Mouse (Mus musculus): Measurements from ENCODE around the gene Uqcc1.

DNA sequence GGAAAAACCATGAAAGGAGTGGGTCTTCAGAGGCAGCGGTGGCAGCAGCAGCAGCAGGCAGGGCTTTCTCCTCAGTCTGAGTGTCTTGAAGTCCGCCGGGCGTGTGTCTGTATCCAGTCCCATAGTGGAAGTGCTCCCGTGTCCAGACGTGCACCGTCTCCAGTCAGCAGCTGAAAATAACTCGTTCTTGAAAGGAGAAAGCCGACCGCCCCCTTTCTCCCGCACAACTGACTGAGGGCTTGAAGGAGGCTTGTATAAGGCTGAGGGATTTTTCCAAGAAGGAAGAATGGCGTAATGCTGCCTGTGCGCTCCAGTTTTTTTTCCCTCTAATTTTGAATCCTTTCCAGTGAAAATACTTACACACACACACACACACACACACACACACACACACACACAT is 15.0 kb upstream of the Uqcc1 start, which contains the start of gene Gdf5:
- no peak for TF ChIP-seq CTCF (IDR thresholded peaks at IDR 0.05; ENCODE audit: extremely low read depth, insufficient read depth, insufficient read length, insufficient replicate concordance)
- no peak for TF ChIP-seq POLR2A (IDR thresholded peaks at IDR 0.05; ENCODE audit: low read depth, low read length)
